Mouse (Mus musculus) retina, postnatal 7 days (tissue): ENCODE data around the gene Fth1.
"Not testable (repeated sequence)": the region's sequence is repeated elsewhere in the genome, so short reads cannot be mapped to it uniquely, and the experiment has no call there.

Experiments used
- DNase-seq: peaks from one replicate; pipeline ENCODE4 v3.0.0-alpha.2; 2012; ENCODE audit warnings: low read depth, low spot score

The Fth1 gene

DNA sequence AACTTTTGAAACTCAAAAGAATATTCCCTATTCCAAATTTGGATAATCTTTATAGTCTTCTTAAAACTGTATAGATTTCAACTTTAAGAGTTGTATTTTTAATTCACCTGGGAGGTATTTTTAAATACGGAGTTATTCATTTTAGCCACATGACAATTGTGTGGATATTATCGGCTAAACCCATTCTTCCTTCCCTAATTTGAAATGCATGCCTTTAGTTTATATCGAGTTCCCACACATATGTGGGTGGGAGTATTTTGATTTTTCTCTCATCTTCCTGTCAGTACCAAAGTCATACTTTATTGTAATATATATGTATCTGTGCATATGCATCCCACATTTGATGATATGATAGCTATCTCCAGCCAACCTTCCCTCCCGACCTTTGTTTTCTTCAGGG, at the start of gene Fth1:
Gene Fth1, plus strand, starts transcription at position 341 of the 400 bp plus-strand sequence.
- no peak for DNase-seq

DNA sequence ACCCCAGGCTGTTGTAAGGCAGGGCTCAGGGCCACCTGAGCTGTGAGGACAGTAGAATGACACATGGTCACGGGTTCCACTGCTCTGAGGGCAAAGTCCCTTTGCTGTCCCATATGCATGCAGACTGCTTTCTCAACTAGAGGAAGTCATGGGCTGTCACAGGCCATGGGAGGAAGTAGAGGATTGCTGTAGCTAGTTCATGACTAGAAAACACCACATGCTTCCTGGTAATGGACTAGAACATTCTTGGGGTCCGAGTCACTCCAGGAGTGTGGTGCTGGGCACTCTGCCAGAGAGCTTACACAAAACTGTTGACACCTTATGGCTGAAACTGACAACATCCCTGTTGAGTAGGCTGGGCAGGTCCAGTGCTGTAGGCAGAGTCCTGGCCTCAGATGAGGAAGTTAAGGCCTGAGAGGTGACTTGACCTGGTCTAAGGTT, 49.2 kb upstream of the Fth1 start:
- not testable (repeated sequence) for DNase-seq

DNA sequence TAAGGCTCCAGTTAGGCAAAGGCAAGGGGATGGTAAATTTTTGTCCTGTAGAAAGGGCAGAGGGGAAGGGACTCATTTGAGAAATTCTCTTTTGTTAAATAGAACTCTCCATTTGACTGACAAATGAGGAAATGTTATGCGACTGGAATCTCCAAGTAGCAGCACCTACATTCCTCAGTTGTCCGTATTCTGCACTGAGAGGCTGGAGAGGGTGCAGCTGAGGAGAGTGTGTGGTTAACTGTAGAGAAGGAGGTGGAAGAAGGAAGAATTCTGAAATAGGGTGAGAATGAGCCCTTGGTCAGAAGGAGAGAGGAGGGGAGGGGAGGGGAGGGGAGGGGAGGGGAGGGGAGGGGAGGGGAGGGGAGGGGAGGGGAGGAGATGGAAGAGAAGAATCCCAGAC, 46.5 kb upstream of the Fth1 start:
- DNase-seq: no peak

DNA sequence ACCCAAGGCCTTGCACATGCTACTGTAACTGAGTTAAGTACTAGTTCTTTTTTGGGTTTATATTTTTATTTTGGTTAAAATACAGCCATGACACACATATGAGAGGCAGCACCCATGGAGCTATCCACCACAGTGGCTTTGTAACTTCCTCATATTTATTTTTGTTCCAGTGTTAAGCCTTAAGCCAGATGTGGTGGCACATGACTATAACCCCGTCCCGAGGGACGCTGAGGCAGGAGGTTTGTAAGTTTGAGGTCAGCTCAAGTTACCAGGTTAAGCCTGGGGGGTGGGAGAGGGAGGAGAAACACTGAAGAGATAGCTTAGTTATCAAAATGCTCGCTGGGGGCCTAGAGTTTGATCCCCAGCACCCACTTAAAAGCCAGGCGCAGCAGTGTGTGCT, 43.8 kb upstream of the Fth1 start:
- no peak for DNase-seq

DNA sequence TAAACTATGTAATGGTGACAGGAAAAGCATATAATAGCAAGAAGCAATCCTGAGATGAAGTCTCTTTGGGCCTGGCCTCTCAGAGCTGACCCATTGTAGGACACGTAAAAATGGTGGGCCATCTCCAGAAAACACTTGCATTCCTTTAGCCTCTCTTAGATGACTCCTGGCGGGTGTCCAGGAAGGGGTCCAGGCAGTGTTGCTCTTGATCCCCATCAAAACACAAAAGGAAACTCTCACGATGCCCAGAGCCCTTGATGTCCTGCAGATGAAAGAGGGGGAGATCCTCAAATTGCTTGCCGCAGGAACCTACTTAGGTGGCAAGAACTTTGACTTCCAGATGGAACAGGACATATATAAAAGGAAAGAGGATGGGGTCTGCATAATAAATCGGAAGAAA, 43.0 kb upstream of the Fth1 start:
- no peak for DNase-seq

DNA sequence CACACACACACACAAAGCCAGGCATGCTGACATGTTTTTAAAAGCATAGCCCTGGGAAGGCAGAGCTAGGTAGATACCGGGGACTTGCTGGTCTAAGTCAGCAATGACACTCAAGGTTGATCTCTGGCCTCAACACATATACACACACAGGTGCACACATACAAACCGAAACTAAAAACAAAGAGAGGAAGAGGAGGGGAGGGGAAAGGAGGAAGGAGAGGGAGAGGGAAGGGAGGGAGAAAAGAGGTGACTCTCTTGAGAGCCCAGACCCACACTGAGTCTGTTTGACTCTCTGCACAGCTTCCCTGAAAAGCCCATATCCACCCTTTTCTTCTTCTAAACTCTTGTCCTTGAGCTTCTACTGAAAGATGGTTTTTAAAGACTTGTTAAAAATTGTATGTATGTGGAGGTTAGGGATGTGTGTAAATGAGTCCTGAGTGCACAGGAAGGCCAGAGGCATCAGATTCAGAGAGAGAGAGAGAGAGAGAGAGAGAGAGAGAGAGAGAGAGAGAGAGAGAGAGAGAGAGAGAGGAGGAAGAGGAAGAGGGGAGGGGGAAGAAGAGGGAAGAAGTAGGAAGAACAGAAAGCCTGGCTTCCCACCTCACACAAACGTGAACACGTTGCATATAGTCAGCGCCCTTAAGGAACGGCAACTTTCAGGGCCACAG, 42.1 kb upstream of the Fth1 start:
- DNase-seq: no peak

DNA sequence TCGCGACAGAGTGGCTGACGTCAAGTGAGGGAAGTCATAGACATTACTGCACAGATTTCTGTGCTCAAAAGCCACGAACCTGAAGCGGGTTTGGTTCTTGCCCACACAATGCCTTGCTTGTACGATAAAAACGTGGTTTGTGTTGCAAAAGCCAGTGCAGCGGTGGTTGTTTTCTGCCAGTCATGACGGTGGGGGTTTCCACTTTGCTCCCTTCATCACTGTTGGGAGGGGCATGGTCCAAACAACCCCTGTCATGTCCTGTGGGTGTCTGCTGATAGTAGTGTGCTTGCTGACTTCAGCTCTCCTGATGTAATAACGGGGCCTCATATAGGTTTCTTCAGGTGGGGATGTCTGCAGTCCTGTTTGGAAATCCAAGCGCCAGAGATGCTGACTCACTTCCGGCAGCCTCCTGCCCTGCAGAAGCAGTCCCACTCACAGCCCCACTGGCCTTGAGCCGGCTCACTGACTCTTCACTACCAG, 41.5 kb upstream of the Fth1 start:
- no peak for DNase-seq

DNA sequence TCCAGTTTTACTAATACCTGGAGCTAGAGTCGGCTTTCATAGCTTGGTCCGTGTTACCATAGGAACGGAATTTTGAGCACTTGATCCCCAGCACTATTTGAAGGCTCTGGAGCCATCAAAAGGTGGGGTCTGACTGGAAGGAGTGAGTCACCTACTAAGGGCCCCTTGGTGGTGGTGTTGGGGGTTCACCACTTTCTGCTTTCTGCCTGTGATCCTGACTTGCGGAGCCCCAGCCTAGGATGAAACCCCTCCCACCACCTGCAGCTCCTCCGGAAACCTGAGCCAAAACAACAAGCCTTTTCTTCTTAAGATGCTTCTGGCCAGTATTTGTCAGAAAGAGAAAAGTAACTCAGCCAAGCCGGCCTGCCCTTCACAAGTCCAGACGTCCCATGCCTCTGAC, 40.6 kb upstream of the Fth1 start:
- DNase-seq: no peak

DNA sequence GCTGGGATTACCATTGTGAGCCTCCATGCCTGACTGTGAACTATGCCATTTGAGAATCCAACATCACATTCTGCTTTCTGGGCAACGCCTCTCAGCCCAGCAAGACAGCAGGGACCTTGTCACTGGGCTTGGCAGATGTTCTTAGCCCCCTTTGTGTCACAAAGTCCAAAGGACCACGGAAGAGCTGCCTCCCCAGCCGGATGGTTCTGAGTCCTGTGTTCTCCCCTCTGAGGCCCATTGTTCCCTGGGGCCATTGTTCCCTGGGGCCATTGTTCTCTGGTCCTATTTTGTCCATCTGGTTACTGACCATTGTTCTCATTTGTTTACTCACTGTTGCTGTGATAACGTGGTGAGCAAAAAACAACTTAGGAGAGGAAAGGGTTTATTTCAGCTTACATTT, 39.5 kb upstream of the Fth1 start:
- DNase-seq: no peak

DNA sequence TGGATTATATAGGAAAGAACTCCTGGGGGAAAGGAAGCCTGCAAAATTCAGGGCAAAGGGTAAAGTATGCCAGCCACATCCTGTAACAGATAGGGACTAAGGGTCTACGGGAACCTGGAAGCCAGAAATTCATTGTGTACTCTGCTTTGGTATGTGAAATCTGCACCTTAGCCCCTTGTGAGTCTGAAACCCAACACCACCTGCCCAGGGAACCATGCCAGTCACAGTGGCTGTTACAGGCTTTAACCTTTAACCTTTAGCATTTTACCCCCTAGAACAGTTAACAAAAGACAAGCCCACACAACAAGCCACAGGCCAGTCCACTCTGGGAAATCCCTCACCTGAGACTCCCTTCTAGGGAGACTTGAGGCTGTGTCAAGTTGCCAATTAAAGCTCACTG, 38.6 kb upstream of the Fth1 start:
- no peak for DNase-seq

DNA sequence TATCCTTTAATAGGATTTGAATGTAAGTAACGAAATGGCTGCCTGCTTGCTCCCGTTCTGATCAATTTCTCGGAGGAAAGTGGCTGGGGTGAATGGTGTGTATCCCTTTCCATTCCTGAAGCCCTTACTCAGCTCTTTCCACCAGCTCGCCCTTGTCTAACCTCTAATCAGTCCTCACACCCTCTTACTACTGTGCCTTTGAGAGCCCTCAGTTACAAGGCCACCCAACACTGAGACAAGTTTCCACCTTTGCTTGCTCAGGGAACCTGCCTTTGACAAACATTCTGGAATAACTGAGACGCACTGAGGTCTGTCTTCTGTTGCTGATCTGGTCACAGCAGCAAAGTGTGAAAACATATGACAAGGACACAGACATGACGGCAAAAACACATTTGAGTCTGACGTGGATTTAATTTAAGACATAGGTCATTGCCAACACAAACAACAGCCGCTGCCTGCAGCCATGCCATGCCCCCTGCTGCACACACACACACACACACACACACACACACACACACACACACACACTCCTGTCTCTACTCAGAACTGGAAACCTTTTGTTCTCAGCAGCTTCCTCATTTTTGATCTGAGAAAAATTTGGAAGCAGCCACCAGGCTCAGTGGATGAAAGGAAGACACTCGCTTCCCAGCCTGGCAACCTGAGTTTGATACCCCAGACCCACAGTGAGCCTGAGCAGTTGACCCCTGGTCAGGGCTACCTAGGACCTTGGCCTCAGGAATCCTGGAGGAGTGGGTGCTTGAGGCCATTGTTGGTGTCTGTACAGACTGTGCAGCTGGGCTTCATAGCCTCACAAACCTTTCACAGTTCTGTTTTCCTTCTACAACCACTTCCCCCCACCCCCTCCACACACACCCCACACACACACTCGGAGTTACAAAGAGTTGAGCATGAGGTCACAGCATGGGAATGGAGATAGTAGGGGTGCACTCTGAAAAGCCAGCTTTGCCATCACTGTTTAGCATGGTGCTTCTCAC, 37.6 kb upstream of the Fth1 start:
- no peak for DNase-seq

DNA sequence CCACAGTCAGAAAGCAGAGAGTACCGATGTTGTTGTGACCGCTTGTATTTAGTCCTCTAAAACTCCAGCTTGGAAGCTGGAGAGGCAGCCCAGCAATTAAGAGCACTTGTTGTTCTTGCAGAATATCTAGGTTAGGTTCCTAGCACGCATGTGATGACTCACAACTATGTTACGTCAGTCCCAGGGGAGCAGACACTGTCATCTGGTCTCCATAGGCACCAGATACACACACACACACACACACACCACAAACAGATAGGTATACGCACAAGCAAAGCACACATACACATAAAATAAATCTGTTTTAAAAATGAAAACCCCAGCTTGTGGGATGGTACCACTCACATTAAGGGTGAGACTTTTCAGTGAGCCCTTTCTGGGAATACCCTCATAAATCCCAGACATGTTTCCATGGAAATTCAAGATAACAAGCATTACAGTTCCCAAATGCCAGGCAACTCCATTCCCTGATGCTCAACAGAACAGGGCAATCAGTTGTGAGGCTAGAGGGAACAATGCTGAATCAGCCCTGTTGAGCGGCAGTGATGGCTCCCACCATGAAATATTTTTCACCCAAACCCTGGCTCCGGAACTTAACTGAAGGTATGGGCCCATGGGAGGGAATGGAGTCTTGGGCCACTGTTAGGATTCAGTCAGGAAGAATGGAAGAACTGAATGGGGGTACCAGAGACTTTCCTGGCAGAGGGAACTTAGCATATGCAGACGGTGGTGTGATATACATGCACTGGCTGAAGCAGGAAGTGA, 34.4 kb upstream of the Fth1 start:
- no peak for DNase-seq

DNA sequence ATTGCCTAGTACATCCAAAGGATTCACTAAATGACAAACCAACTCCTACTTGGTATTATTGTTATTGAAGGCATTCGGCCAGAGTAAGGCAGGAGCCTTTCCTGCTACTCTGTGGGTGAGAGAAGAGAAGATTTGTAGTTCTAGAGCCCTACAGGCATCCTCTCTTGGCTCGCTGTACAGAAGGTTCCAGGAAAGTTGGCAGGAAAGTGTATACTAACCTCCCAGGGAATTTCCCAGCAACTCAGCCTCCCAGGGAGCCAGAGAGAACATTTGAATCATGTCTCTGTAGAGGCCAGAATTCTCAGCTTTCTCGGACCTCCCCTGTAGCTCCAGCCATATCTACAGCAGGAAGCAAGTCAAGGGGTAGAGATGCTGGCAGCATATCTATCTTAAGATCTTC, 33.4 kb upstream of the Fth1 start:
- DNase-seq: no peak

DNA sequence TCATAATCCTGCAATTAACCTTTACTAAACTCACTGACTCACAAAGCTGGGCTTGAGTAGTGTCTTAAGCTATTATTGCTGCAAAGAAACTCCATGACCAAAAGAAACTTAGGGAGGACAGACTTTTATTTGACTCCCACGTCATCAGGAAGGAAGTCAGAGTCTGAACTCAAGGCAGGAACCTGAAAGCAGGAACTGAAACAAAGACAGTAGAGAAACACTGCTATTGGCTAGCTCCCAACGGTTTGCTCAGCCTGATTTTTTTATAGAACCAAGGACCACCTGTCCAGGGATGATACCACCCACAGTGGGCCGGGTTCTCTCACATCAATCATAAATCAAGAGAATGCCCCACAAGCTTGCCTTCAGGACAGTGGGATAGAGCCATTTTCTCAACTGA, 28.0 kb upstream of the Fth1 start:
- DNase-seq: no peak

DNA sequence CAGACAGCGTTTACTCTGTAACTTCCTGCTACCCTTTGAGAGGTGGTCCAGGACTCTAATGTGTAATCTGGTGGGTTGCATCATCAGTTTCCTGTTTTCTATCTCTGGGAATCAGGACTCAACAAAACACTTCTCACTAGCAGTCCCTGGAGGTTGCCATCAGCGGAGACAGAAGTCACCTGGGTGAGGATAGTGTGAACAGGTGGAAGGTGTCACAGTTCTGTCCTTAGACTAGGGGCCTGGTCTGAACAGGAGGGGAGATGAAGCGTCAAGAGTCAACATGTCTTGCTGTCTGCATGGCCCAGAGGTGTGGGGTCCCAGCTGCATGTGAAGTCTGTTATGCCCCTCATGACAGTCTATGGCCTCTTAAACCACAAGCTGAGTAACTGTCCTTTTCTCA, 27.5 kb upstream of the Fth1 start:
- no peak for DNase-seq

DNA sequence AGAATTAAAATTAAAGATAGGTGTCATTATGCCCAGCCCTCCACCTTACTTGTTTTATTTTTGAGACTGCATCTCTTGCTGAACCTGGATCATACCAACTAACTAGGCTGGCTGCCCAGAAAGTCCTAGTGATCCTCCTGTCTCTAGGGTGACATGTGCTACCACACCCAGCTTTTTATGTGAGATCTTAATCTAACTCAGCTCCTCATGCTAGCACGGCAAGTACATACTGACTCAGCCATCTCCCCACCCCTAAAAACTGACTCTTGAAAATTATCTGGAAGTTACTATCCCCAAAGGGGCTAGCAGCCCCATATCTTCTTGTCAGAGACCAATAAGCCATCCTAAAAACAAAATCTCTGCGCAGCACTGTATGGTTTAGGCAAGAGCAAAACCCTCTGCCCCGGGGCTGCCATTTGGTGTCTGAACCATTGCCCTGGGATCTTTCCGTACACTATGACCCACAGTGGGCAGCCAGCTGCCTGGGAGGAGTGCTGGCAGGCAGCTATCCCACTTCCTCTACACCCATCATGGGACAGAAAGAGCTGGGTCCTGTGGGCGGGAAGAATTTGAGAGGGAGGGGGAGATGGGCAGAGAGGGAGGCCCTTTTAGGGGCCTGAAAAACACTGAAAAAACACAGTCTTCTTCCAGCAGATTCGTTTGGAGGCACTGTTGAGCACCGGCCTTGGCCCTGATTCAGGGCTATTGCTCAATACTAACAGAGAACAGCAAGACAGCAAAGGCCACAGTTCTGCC, 26.2 kb upstream of the Fth1 start:
- no peak for DNase-seq

DNA sequence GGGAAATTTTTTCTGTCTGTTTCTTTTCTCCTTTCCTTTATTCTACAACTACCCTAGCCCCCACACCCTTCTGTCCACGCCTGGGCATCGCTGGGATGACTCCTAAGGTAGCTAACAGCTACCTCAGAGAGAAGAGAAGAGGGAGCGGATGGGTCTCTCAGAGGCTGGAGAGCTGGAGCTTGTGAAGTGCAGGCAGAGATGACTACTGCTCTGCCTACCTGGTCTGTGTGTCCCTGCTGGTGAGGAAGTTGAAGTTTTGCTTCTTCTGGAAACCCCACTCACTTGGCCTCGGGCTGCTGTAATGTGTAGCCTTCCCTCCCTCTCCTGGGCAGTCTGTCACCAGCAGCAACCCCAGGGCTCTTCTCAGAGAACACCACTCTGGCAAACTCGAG, 25.6 kb upstream of the Fth1 start:
- DNase-seq: no peak

DNA sequence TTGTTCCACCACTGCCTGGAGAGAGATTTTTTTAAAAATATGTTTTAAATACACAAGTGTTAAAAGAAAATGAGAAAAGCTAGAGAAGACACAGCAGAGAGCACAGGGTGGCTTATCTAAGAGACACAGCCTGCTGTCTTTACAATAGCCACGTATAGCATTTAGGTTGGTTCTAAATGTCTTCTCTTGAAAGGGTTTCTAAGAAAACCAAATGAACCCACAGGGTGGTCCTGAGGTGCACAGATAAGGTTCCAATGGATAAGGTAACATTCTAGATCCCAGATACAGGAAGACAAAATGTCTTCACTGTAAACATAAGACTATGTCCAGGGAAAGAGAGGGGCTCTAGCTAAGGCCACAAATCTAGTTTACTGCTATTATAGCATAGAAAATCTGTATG, 25.0 kb upstream of the Fth1 start:
- DNase-seq: no peak

DNA sequence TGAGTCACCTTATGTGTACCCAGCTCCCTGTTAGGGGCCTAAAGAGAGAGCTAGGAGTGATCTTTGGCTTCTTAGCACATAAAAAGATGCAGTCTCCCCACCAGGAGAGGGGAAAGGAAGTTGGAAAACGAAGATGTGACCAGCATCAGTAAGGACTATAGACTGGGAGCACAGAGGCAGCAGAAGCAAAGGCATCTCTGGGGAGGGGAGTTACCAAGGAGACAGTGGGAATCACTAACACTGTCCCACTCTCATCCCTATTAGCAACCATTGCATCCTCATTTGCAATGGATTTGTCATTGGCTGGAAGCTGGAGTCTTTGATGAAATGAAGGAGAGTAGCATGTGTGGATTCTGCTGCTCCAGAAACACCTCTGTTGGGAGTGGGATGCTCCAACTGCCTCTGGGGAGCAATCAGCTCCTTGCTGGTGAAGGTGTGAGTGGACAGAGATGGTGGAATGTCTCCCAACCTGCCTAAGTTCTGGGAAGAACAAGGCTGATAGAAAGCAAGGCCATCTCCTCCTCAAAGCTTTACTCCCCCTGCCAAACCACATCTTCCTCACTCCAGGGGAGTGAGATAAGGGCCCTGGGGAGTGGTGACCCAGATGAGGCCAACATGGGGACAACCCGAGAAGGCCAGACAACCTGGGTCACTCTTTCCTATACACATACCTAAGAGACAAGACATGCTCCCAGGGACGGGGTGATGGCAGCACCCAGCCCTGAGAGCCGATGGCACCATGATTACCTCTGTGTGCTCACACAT, 23.6 kb upstream of the Fth1 start:
- no peak for DNase-seq

DNA sequence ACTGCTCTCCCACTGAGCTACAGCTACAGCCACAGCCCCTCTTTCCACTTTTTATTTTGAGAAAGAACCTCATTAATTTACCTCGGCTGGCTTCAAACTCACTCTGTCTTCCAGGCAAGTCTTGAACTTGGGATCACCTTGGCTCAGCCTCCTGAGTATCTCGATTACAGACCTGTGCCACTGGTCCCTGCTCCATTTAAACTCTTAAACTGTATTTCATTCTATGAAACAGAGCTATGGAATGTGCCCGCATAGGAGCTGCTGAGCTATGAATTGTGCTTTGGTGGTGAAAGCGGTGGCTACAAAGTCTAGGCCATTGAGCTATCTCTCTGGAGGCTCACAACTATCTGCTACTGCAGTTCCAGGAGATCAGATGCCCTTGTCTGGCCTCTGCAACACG, 22.4 kb upstream of the Fth1 start:
- DNase-seq: no peak

DNA sequence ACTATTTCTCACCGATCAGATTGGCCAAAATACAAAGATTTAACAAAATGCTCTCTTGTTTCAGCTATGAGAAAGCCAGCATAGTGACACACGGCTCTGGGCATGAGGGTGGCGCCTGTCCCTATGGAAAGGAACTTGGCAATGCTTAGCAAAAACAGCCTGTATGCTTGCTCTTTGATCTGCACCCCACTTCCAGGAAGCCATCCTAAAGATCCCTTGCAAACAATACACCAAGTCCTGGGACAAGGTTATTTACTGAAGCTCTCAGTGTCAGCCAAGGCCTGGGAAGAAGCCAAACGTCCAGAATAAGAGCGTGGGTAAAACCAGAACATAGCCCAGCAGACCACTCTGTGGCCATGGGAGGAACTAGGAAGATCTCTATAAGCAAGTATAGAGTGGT, 19.6 kb upstream of the Fth1 start:
- DNase-seq: no peak
